Comparison of ENCODE assay signal across 12 mouse cellular contexts in genomic region chr4:142223898-142224645, GRCm38 (mm10). TPM values are rescaled to one million over a fixed set of nuclear protein-coding genes. Genes with fewer than 3 reads are reported as not detected.
DNase-seq lines count a peak whose midpoint lies in the region; ATAC-seq lines count a peak whose summit lies in the region.
"Had no signal": no experiment of that assay in that cellular context is flagged by ENCODE, and none has a peak within 500 bp of the region (broad histone marks: within the 10 kb centered on the region; RNA-seq: fewer than 3 reads in every experiment).

No protein-coding gene starts in this region.

- no peak overlapping the region for H3K9ac ChIP-seq in hindbrain, embryonic 13.5 days
- no peak overlapping the region for H3K9ac ChIP-seq in hindbrain, embryonic 16.5 days (ENCODE audit: low read depth, low read length)
- peak overlapping the region; percentile 44; the same call in 1 of the 2 replicates for H3K9ac ChIP-seq in embryonic facial prominence, embryonic 13.5 days
- H3K9ac ChIP-seq in kidney, embryonic 14.5 days (ENCODE audit: low read depth, low read length), result no peak overlapping the region; the same call in 1 of the 2 replicates
- H3K9ac ChIP-seq: heart, embryonic 12.5 days had no signal

- H3K9me3 ChIP-seq in hindbrain, embryonic 13.5 days, result no peaks in the 10 kb centered on the region
- no peaks in the 10 kb centered on the region for H3K9me3 ChIP-seq in hindbrain, embryonic 16.5 days (ENCODE audit: control insufficient read depth, low read length)
- H3K9me3 ChIP-seq in embryonic facial prominence, embryonic 13.5 days, result no peaks in the 10 kb centered on the region
- H3K9me3 ChIP-seq in kidney, embryonic 14.5 days (ENCODE audit: control insufficient read depth, low read length), result no peaks in the 10 kb centered on the region
- H3K9me3 ChIP-seq: heart, embryonic 12.5 days had no signal

- peaks cover 50% of the 10 kb centered on the region for H3K4me1 ChIP-seq in hindbrain, embryonic 13.5 days (replicated peaks)
- peaks cover 15% of the 10 kb centered on the region for H3K4me1 ChIP-seq in hindbrain, embryonic 16.5 days (ENCODE audit: control insufficient read depth, insufficient read depth, low read depth, low read length)
- H3K4me1 ChIP-seq in embryonic facial prominence, embryonic 13.5 days, result peaks cover 80% of the 10 kb centered on the region
- H3K4me1 ChIP-seq in kidney, embryonic 14.5 days (ENCODE audit: control insufficient read depth, insufficient read depth, low read length), result peaks cover 84% of the 10 kb centered on the region

- DNase-seq in mesoderm, embryonic 11.5 days (ENCODE audit: low read depth, low spot score), result peak; percentile 69
- DNase-seq in left cerebral cortex, adult 11 months (ENCODE audit: low spot score), result no peak
- DNase-seq: cerebellum, postnatal 14 days; right cerebral cortex, postnatal 14 days; thymus, adult 18-20 months had no signal

- no peak for ATAC-seq in hindbrain, embryonic 13.5 days (ENCODE audit: low FRiP score)
- ATAC-seq in hindbrain, embryonic 16.5 days, result no peak
- no peak for ATAC-seq in embryonic facial prominence, embryonic 13.5 days (ENCODE audit: insufficient number of reproducible peaks, insufficient read depth, low FRiP score, low TSS enrichment, low read depth)
- no peak for ATAC-seq in kidney, embryonic 14.5 days (ENCODE audit: low FRiP score, low TSS enrichment)
- ATAC-seq in inflammation-experienced regulatory T-cells, adult 6 months, result no peak
- no peak for ATAC-seq in frontal cortex, adult (ENCODE audit: low TSS enrichment)

- no peak overlapping the region for H3K4me3 ChIP-seq in hindbrain, embryonic 13.5 days
- H3K4me3 ChIP-seq in hindbrain, embryonic 16.5 days (ENCODE audit: low read length), result no peak overlapping the region
- H3K4me3 ChIP-seq in embryonic facial prominence, embryonic 13.5 days, result no peak overlapping the region
- no peak overlapping the region for H3K4me3 ChIP-seq in kidney, embryonic 14.5 days (ENCODE audit: low read length)
- H3K4me3 ChIP-seq: heart, embryonic 12.5 days had no signal

- H3K36me3 ChIP-seq in hindbrain, embryonic 13.5 days, result no peaks in the 10 kb centered on the region
- no peaks in the 10 kb centered on the region for H3K36me3 ChIP-seq in hindbrain, embryonic 16.5 days (ENCODE audit: control insufficient read depth, insufficient read depth, low read length)
- H3K36me3 ChIP-seq in embryonic facial prominence, embryonic 13.5 days, result no peaks in the 10 kb centered on the region
- no peaks in the 10 kb centered on the region for H3K36me3 ChIP-seq in kidney, embryonic 14.5 days (ENCODE audit: control insufficient read depth, insufficient read depth, low read length)
- H3K36me3 ChIP-seq: heart, embryonic 12.5 days had no signal

- no peaks in the 10 kb centered on the region for H3K27me3 ChIP-seq in hindbrain, embryonic 13.5 days
- H3K27me3 ChIP-seq in hindbrain, embryonic 16.5 days (replicated peaks; ENCODE audit: control insufficient read depth, insufficient read depth, low read length), result no peaks in the 10 kb centered on the region
- H3K27me3 ChIP-seq in embryonic facial prominence, embryonic 13.5 days, result no peaks in the 10 kb centered on the region
- H3K27me3 ChIP-seq in kidney, embryonic 14.5 days (ENCODE audit: control insufficient read depth, insufficient read depth, low read length), result no peaks in the 10 kb centered on the region
- H3K27me3 ChIP-seq: heart, embryonic 12.5 days had no signal

- no peak overlapping the region for H3K4me2 ChIP-seq in hindbrain, embryonic 13.5 days
- no peak overlapping the region for H3K4me2 ChIP-seq in hindbrain, embryonic 16.5 days (ENCODE audit: low read length)
- no peak overlapping the region for H3K4me2 ChIP-seq in embryonic facial prominence, embryonic 13.5 days
- H3K4me2 ChIP-seq in kidney, embryonic 14.5 days (replicated peaks; ENCODE audit: low read depth, low read length), result no peak overlapping the region
- H3K4me2 ChIP-seq: heart, embryonic 12.5 days had no signal

- H3K27ac ChIP-seq in hindbrain, embryonic 13.5 days, result 0 out of 2 replicates have a peak overlapping the region, but pooled peaks have one; percentile 18
- no peak overlapping the region for H3K27ac ChIP-seq in hindbrain, embryonic 16.5 days (ENCODE audit: low read depth, low read length)
- H3K27ac ChIP-seq in embryonic facial prominence, embryonic 13.5 days, result no peak overlapping the region; the same call in 1 of the 2 replicates
- H3K27ac ChIP-seq in kidney, embryonic 14.5 days (ENCODE audit: low read depth, low read length), result peak overlapping the region; percentile 24; the same call in 1 of the 2 replicates

- 74% methylated on average over 9 of the region's 9 CpGs for WGBS in hindbrain, embryonic 13.5 days
- WGBS in hindbrain, embryonic 16.5 days, result 76% methylated on average over 9 of the region's 9 CpGs
- 57% methylated on average over 9 of the region's 9 CpGs for WGBS in embryonic facial prominence, embryonic 13.5 days
- 47% methylated on average over 9 of the region's 9 CpGs for WGBS in kidney, embryonic 14.5 days

RNA-seq across cellular contexts. Expression of gene Kazn, which starts 15.1 kb away (rescaled TPM):
- polyA plus RNA-seq in hindbrain, embryonic 13.5 days (2015; fragmentation: Nextera tagmentation; extraction: Ambion mirVana), result 17.9 and 19.1 TPM in 2 replicates
- 26.4 and 27.1 TPM in 2 replicates for polyA plus RNA-seq in hindbrain, embryonic 16.5 days (2015; fragmentation: Nextera tagmentation; extraction: Ambion mirVana)
- polyA plus RNA-seq in embryonic facial prominence, embryonic 13.5 days (2015; fragmentation: Nextera tagmentation; extraction: Ambion mirVana), result 13.2 and 13.4 TPM in 2 replicates
- 11.3 and 12.9 TPM in 2 replicates for polyA plus RNA-seq in kidney, embryonic 14.5 days (2014; fragmentation: Nextera tagmentation; extraction: Ambion mirVana)
- polyA plus RNA-seq in inflammation-experienced regulatory T-cells, adult 6 months (2017; shearing (Covaris generic)), result not detected

Comparison
In these comparisons a context has a peak if more than half of its experiments do, and no peak if none do; other contexts are left out.
1. H3K27ac ChIP-seq: peak in hindbrain, embryonic 13.5 days (single experiment) and kidney, embryonic 14.5 days (single experiment); none in hindbrain, embryonic 16.5 days (single experiment) and embryonic facial prominence, embryonic 13.5 days (single experiment).
2. RNA of gene Kazn, which starts 15.1 kb away (polyA plus RNA-seq): 26.4 to 27.1 TPM in hindbrain, embryonic 16.5 days, 17.9 to 19.1 TPM in hindbrain, embryonic 13.5 days, 13.2 to 13.4 TPM in embryonic facial prominence, embryonic 13.5 days and 11.3 to 12.9 TPM in kidney, embryonic 14.5 days; not detected in inflammation-experienced regulatory T-cells, adult 6 months; every median in the first group is over 10 times any median in the second.